Mouse (Mus musculus) mammary gland, adult 2 months (tissue): ENCODE results near the gene Ryr2. TPM values are rescaled to one million over a fixed set of nuclear protein-coding genes. Genes with fewer than 3 reads are reported as not detected.

Experiments used
- polyA plus RNA-seq: library from polyadenylated mRNA; depleted of rRNA; stranded (reverse); fragments of >200 nt; gene quantifications from 2 replicates; pipeline ENCODE4 v1.2.3, GENCODE M21; 2012; ENCODE audit warnings: low replicate concordance; rRNA removed

Ryr2 gene
- polyA plus RNA-seq = 0.11 and 0.16 TPM in 2 replicates

GRCm38 (mm10) chr13:12106662-12107632, at the start of gene Ryr2:
TSS of gene Ryr2 (minus strand) at chr13:12106945.

Other genes with a start within 250 kb of the Ryr2 start
- 6.9 and 7.5 TPM in 2 replicates for gene Mtr, start 151.2 kb upstream of the Ryr2 start, polyA plus RNA-seq
- 5.4 and 174 TPM in 2 replicates for gene Actn2, start 233.8 kb upstream of the Ryr2 start, polyA plus RNA-seq